Mouse (Mus musculus): Measurements from ENCODE around the gene Wiz. TPM values are rescaled to one million over a fixed set of nuclear protein-coding genes. Genes with fewer than 3 reads are reported as not detected.
A peak's percentile ranks its signal among the peaks of the same experiment; 100 is the strongest.

Wiz gene
- total and polyA plus RNA-seq, 3 experiments: 1.2 to 25.4 (median 4.4) TPM

DNA sequence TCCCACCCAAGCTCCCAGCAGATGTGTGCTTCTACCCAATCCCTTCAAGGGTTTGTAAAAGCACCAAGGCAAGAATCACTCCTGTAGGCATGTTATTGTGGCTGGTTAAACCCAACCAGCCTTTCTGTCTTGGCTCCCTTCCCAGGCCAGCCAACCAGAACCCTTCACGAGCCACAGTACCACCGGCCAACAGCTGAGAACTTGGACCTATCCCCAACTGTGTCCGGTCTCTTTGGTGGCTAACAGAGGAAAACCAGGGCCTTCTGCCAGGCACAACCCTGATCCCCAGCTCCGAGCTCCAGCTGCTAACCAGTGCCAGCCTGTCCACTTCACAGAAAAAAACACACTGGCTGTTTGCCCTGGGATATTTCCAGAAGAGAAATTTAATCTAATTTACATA, 35.5 kb downstream of the Wiz start:
- peaks cover 42 to 62% of the 10 kb centered on the region in 2 experiments for H3K36me3 ChIP-seq (replicated peaks in 1 of 2; ENCODE audit: control insufficient read depth in 1 of 2, insufficient read depth in 1 of 2, low read length in 1 of 2)
- in situ Hi-C loops (cut with MboI; ENCODE audit: low pct_ligation_motif_present, low pct_unique_long_range_greater_than_20kb, low sequenced_read_pairs) (no loop called here), dilution Hi-C loops (cut with MboI; ENCODE audit: extremely low pct_ligation_motif_present, extremely low pct_unique_long_range_greater_than_20kb, low sequenced_read_pairs) (no loop called here)
- peaks cover 0 to 11% of the 10 kb centered on the region in 2 experiments; a peak in 2 of 4 replicates for H3K4me1 ChIP-seq (ENCODE audit: control insufficient read depth in 1 of 2, insufficient read depth in 2 of 2)
- H3K9ac ChIP-seq (ENCODE audit: insufficient read depth, low read depth): no peak overlapping the region
- DNase-seq (ENCODE audit: extremely low read depth): no peak
- no peaks in the 10 kb centered on the region for H3K27me3 ChIP-seq (replicated peaks)
- H3K4me2 ChIP-seq (ENCODE audit: insufficient read depth, low read depth, poor library complexity, severe bottlenecking): no peak overlapping the region
- H3K9me3 ChIP-seq (replicated peaks; ENCODE audit: low read length): no peaks in the 10 kb centered on the region
- H3K4me3 ChIP-seq (replicated peaks in 1 of 3; ENCODE audit: low read depth in 2 of 3, low read length in 2 of 3, poor library complexity in 1 of 3): no peak overlapping the region
- H3K79me2 ChIP-seq (replicated peaks; ENCODE audit: control insufficient read depth, extremely low read depth, insufficient read depth, poor library complexity, severe bottlenecking): peaks cover 11% of the 10 kb centered on the region
- no peak overlapping the region for H3K27ac ChIP-seq (ENCODE audit: insufficient read depth, low read depth)
- TF ChIP-seq ZMIZ1 (IDR thresholded peaks at IDR 0.05; ENCODE audit: low read depth, low read length) (no peak), CHD1 (IDR thresholded peaks at IDR 0.05; ENCODE audit: low read depth, low read length) (no peak), ZC3H11A (IDR thresholded peaks at IDR 0.05; ENCODE audit: low read depth, low read length) (no peak), UBTF (IDR thresholded peaks at IDR 0.05; ENCODE audit: low read depth, low read length) (no peak), BHLHE40 (IDR thresholded peaks at IDR 0.05; ENCODE audit: low read depth, low read length) (no peak), JUND (conservative IDR thresholded peaks at IDR 0.05; ENCODE audit: low read depth, low read length) (no peak), KAT2A (IDR thresholded peaks at IDR 0.05; ENCODE audit: insufficient replicate concordance, low read length) (no peak), POLR2A (IDR thresholded peaks at IDR 0.05; ENCODE audit: low read depth, low read length) (no peak), IRF4 (IDR thresholded peaks at IDR 0.05; ENCODE audit: low read depth, low read length) (no peak), MAZ (IDR thresholded peaks at IDR 0.05; ENCODE audit: low read depth, low read length) (no peak), CTCF (conservative IDR thresholded peaks at IDR 0.05 in 1 of 2, IDR thresholded peaks at IDR 0.05 in 1 of 2; ENCODE audit: low read depth in 2 of 2, low read length in 2 of 2) (no peak), TCF12 (IDR thresholded peaks at IDR 0.05; ENCODE audit: low read depth, low read length) (no peak), PAX5 (IDR thresholded peaks at IDR 0.05; ENCODE audit: low read length) (no peak), MAX (IDR thresholded peaks at IDR 0.05; ENCODE audit: low read length) (no peak), SMC3 (IDR thresholded peaks at IDR 0.05; ENCODE audit: low read depth, low read length) (no peak), NELFE (IDR thresholded peaks at IDR 0.05; ENCODE audit: low read depth, low read length) (no peak), USF2 (conservative IDR thresholded peaks at IDR 0.05; ENCODE audit: low read depth, low read length) (no peak)

DNA sequence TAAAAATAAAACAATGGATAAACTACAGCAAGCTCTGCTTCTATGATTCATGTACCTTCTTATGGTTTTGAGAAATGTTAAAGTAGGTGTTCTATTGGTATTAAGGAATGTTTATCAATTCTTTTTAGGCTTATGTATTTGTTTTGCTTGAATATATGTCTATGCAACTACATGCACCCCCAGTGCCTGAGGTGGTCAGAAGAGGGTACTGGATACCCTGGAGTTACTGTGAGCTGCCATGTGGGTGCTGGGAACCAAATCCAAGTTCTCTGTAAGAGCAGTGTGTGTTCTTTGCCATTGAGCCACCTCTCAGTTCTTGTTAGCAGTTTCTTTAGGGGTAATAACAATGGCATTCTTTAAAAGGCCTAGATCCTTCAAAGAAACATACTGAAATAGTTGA, 37.5 kb downstream of the Wiz start:
- DNase-seq (ENCODE audit: extremely low read depth): no peak
- no peak overlapping the region for H3K27ac ChIP-seq (ENCODE audit: insufficient read depth, low read depth)
- in situ Hi-C loops (cut with MboI; ENCODE audit: low pct_ligation_motif_present, low pct_unique_long_range_greater_than_20kb, low sequenced_read_pairs): no loop called here

More for the DNA sequence above, 37.5 kb downstream of the Wiz start:
- Histone ChIP-seq H3K79me2 (replicated peaks; ENCODE audit: control insufficient read depth, extremely low read depth, insufficient read depth, poor library complexity, severe bottlenecking) (peaks cover 27% of the 10 kb centered on the region), H3K4me3 (replicated peaks in 1 of 3; ENCODE audit: low read depth in 2 of 3, low read length in 2 of 3, poor library complexity in 1 of 3) (no peak overlapping the region), H3K9me3 (replicated peaks; ENCODE audit: low read length) (no peaks in the 10 kb centered on the region), H3K4me1 (ENCODE audit: control insufficient read depth in 1 of 2, insufficient read depth in 2 of 2) (peaks cover 0 to 26% of the 10 kb centered on the region in 2 experiments; a peak in 2 of 4 replicates), H3K9ac (ENCODE audit: insufficient read depth, low read depth) (no peak overlapping the region), H3K4me2 (ENCODE audit: insufficient read depth, low read depth, poor library complexity, severe bottlenecking) (no peak overlapping the region), H3K27me3 (replicated peaks) (no peaks in the 10 kb centered on the region), H3K36me3 (replicated peaks in 1 of 2; ENCODE audit: control insufficient read depth in 1 of 2, insufficient read depth in 1 of 2, low read length in 1 of 2) (peaks cover 22 to 50% of the 10 kb centered on the region in 2 experiments)
- dilution Hi-C loops (cut with MboI; ENCODE audit: extremely low pct_ligation_motif_present, extremely low pct_unique_long_range_greater_than_20kb, low sequenced_read_pairs): no loop called here
- TF ChIP-seq ZNF384 (IDR thresholded peaks at IDR 0.05; ENCODE audit: low read depth, low read length) (no peak), POLR2AphosphoS2 (IDR thresholded peaks at IDR 0.05; ENCODE audit: low read depth, low read length) (peak; percentile 29; the same call in 1 of the 2 replicates), PAX5 (IDR thresholded peaks at IDR 0.05; ENCODE audit: low read length) (no peak), EP300 (IDR thresholded peaks at IDR 0.05; ENCODE audit: low read length) (no peak), ZMIZ1 (IDR thresholded peaks at IDR 0.05; ENCODE audit: low read depth, low read length) (peak; percentile 1; the same call in 1 of the 2 replicates), USF1 (IDR thresholded peaks at IDR 0.05; ENCODE audit: low read depth, low read length) (no peak), MYC (IDR thresholded peaks at IDR 0.05; ENCODE audit: low read depth, low read length) (no peak)

Measured in CH12.LX (cell line).